Mouse (Mus musculus): ENCODE measurements at regions not wholly inside any gene's neighbourhood (a gene's known extent, or its start where the extent isn't known, plus 50 kb on each side); places are given as distances from the start of the nearest gene placed in this dataset.

GRCm38 (mm10) chr14:98833230-98833999, 160.7 kb downstream of the Rpl36a-ps1 start:
- DNase-seq: no peak

GRCm38 (mm10) chr14:98832401-98832800, 161.7 kb downstream of the Rpl36a-ps1 start:
- DNase-seq: no peak

GRCm38 (mm10) chr14:98829958-98830633, 164.0 kb downstream of the Rpl36a-ps1 start:
- DNase-seq: no peak

- no peak for DNase-seq
Observed at GRCm38 (mm10) chr14:98827490-98827889, 166.6 kb downstream of the Rpl36a-ps1 start.

- no peak for DNase-seq
Observed at GRCm38 (mm10) chr14:98813657-98814056, 180.5 kb downstream of the Rpl36a-ps1 start.

GRCm38 (mm10) chr14:98810259-98811042, 183.7 kb downstream of the Rpl36a-ps1 start:
- peak; percentile 8 for DNase-seq

- DNase-seq: no peak
Observed at GRCm38 (mm10) chr14:98808117-98808516, 186.0 kb downstream of the Rpl36a-ps1 start.

GRCm38 (mm10) chr14:98805066-98805465, 189.1 kb downstream of the Rpl36a-ps1 start:
- peak; percentile 6 for DNase-seq

GRCm38 (mm10) chr14:98801293-98801692, 192.8 kb downstream of the Rpl36a-ps1 start:
- DNase-seq: no peak

- no peak for DNase-seq
Observed at GRCm38 (mm10) chr14:98791970-98792369, 202.1 kb downstream of the Rpl36a-ps1 start.

GRCm38 (mm10) chr14:98791232-98791906, 202.7 kb downstream of the Rpl36a-ps1 start:
- no peak for DNase-seq

- DNase-seq: no peak
Observed at GRCm38 (mm10) chr14:98789794-98790193, 204.3 kb downstream of the Rpl36a-ps1 start.

GRCm38 (mm10) chr14:98781711-98782110, 212.4 kb downstream of the Rpl36a-ps1 start:
- DNase-seq: no peak

- DNase-seq: no peak
Observed at GRCm38 (mm10) chr14:98772080-98772479, 222.0 kb downstream of the Rpl36a-ps1 start.

GRCm38 (mm10) chr14:98768845-98769244, 225.3 kb downstream of the Rpl36a-ps1 start:
- DNase-seq: no peak

- peak; percentile 6 for DNase-seq
Observed at GRCm38 (mm10) chr14:98767481-98767880, 226.6 kb downstream of the Rpl36a-ps1 start.

- DNase-seq: no peak
Observed at GRCm38 (mm10) chr14:98765358-98765757, 228.8 kb downstream of the Rpl36a-ps1 start.

- DNase-seq: no peak
Observed at GRCm38 (mm10) chr14:98750766-98751165, 243.4 kb downstream of the Rpl36a-ps1 start.

- no peak for DNase-seq
Observed at GRCm38 (mm10) chr14:98749086-98750027, 244.8 kb downstream of the Rpl36a-ps1 start.

- no peak for DNase-seq
Observed at GRCm38 (mm10) chr14:98747159-98747775, 246.9 kb downstream of the Rpl36a-ps1 start.

GRCm38 (mm10) chr14:98730375-98730774, 263.7 kb downstream of the Rpl36a-ps1 start:
- DNase-seq: no peak
